Mouse (Mus musculus): ENCODE data around the gene Bpgm. TPM values are rescaled to one million over a fixed set of nuclear protein-coding genes. Genes with fewer than 3 reads are reported as not detected.

Gene Bpgm
- total RNA-seq, 2 experiments from 2014 or later, result 4.7 to 18.4 TPM

GRCm38 (mm10) chr6:34483390-34483789 lies 7.4 kb downstream of the Bpgm start:
- ATAC-seq (replicated peaks; ENCODE audit: poor library complexity), result no peak

- no peak for ATAC-seq (replicated peaks; ENCODE audit: poor library complexity)
Observed at GRCm38 (mm10) chr6:34483811-34484210, 7.8 kb downstream of the Bpgm start.

GRCm38 (mm10) chr6:34486071-34486626 lies 10.1 kb downstream of the Bpgm start:
- ATAC-seq (replicated peaks; ENCODE audit: poor library complexity), result peak; percentile 96

GRCm38 (mm10) chr6:34493327-34494095 lies 17.5 kb downstream of the Bpgm start:
- no peak for ATAC-seq (replicated peaks; ENCODE audit: poor library complexity)

GRCm38 (mm10) chr6:34495140-34495551 lies 19.1 kb downstream of the Bpgm start:
- peak; percentile 42; the same call in 1 of the 2 replicates for ATAC-seq (replicated peaks; ENCODE audit: poor library complexity)

GRCm38 (mm10) chr6:34497991-34498625 lies 22.1 kb downstream of the Bpgm start:
- no peak for ATAC-seq (replicated peaks; ENCODE audit: poor library complexity)

GRCm38 (mm10) chr6:34502291-34502690 lies 26.3 kb downstream of the Bpgm start:
- ATAC-seq (replicated peaks; ENCODE audit: poor library complexity), result no peak

GRCm38 (mm10) chr6:34505957-34506356 lies 29.9 kb downstream of the Bpgm start:
- ATAC-seq (replicated peaks; ENCODE audit: poor library complexity), result no peak

- peak; percentile 40 for ATAC-seq (replicated peaks; ENCODE audit: poor library complexity)
Observed at GRCm38 (mm10) chr6:34507581-34507980, 31.6 kb downstream of the Bpgm start.

GRCm38 (mm10) chr6:34508016-34508415 lies 32.0 kb downstream of the Bpgm start:
- peak; percentile 57 for ATAC-seq (replicated peaks; ENCODE audit: poor library complexity)

- no peak for ATAC-seq (replicated peaks; ENCODE audit: poor library complexity)
Observed at GRCm38 (mm10) chr6:34510277-34510676, 34.3 kb downstream of the Bpgm start.

- peak; percentile 81 for ATAC-seq (replicated peaks; ENCODE audit: poor library complexity)
Observed at GRCm38 (mm10) chr6:34511410-34511809, 35.4 kb downstream of the Bpgm start.

GRCm38 (mm10) chr6:34512741-34513140 lies 36.7 kb downstream of the Bpgm start:
- no peak for ATAC-seq (replicated peaks; ENCODE audit: poor library complexity)

- no peak for ATAC-seq (replicated peaks; ENCODE audit: poor library complexity)
Observed at GRCm38 (mm10) chr6:34514655-34515054, 38.6 kb downstream of the Bpgm start.

- ATAC-seq (replicated peaks; ENCODE audit: poor library complexity), result no peak
Observed at GRCm38 (mm10) chr6:34515098-34515782, 39.2 kb downstream of the Bpgm start.

GRCm38 (mm10) chr6:34515783-34516099 lies 39.7 kb downstream of the Bpgm start:
- no peak for ATAC-seq (replicated peaks; ENCODE audit: poor library complexity)

- ATAC-seq (replicated peaks; ENCODE audit: poor library complexity), result peak; percentile 84
Observed at GRCm38 (mm10) chr6:34517750-34518149, 41.7 kb downstream of the Bpgm start.

- peak; percentile 40 for ATAC-seq (replicated peaks; ENCODE audit: poor library complexity)
Observed at GRCm38 (mm10) chr6:34519087-34519486, 43.1 kb downstream of the Bpgm start.

- ATAC-seq (replicated peaks; ENCODE audit: poor library complexity), result no peak
Observed at GRCm38 (mm10) chr6:34520491-34520890, 44.5 kb downstream of the Bpgm start.

- no peak for ATAC-seq (replicated peaks; ENCODE audit: poor library complexity)
Observed at GRCm38 (mm10) chr6:34520912-34521311, 44.9 kb downstream of the Bpgm start.

GRCm38 (mm10) chr6:34523476-34523875 lies 47.5 kb downstream of the Bpgm start:
- no peak for ATAC-seq (replicated peaks; ENCODE audit: poor library complexity)

- peak; percentile 33 for ATAC-seq (replicated peaks; ENCODE audit: poor library complexity)
Observed at GRCm38 (mm10) chr6:34525499-34525924, 49.5 kb downstream of the Bpgm start.
